Mouse (Mus musculus) WW6 (cell line): ENCODE results near the gene Rbm47.
A peak's percentile ranks its signal among the peaks of the same experiment; 100 is the strongest.

Source experiments
- DNase-seq: peaks from one replicate; pipeline ENCODE4 v3.0.0-alpha.2; 2013; ENCODE audit warnings: low read depth, low spot score

The Rbm47 gene

DNA sequence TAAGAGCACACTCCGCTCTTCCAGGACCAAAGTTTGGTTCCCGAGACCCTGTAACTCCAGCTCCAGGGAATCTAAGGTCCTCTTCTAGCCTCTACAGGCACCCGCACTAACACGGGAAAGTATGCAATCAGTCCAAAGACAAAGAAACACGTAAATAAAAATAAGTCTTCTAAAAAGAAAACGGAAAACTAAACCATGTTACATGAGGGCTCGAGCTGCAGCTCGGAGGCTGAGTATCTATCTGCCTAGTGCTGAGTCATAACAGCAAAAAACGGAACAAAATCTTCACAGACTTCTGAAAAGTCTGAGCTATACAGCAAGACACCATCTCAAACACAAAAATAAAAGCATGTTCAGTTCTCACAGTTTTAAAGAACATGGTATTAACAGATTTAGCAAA is 86.0 kb downstream of the Rbm47 start:
- DNase-seq, result no peak

DNA sequence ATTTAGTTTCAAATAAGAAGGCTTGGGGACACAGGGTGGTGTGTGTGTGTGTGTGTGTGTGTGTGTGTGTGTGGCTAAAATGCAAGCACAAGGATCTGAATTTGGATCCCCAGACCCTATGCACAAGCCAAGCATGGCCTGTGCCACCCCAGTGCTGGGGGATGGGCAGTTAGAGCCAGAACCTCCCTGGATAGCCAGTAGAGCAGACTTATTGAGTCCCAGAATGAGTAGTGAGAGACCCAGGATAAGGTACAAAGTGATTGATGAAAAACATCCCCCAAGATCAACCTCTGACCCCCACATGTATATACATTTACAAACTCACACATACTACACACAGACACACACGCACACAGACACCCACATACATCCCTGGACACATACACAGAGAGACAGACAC is 86.6 kb downstream of the Rbm47 start:
- DNase-seq, result no peak

DNA sequence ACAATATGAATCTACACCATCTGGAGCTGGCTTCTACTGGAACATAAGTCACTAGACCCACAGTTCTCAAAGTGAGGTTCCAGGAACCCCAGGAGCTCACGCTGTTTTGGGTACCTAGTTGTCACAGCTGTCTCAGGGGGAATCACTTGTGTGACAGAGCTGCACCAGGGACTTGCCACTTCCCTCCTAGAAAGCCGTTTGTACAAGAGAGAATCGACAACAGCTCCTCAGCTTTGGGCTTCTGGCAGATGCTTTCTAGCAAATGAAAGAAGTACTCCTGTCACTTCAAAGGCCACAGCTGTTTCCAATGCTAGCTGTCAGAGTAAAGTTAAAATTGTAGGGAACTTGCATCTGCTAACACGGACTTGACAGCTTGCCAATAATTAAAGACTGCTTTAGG is 87.4 kb downstream of the Rbm47 start:
- DNase-seq, result no peak

DNA sequence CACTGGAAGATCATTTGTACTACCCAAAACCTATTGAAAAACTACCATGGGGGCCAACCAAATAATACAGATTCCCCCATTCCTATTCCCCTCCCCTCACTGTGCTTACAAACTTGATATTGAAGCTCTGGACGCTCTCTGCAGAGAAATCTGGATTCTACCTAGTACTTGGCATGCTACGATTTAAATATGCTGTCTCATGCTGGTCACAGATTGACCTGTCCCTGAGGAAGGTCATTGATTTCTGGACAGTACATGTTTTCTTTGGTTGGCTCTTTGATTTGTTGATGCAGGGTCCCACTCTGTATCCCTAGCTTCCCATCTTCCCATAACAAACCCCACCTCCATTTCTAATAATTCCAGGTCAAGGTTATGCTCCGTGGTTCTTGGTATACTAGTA is 88.4 kb downstream of the Rbm47 start:
- DNase-seq, result no peak

DNA sequence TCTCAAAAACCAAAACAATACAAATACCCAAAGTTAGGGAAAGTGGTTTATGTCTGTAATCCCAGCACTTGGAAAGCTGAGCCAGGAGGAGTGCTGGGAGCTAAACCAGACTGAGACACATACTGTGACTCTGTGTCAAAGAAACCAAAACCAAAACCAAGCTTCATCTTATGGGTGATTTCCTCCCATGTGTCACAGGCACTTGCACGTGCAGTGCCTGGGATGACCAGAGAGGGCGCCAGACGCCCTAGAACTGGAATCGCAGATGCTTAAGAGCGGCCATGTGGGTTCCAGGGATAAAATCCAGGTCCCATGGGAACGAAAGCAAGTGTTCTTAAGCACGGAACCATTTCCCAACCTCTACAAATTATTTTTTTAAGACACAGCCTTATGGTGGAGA is 89.6 kb downstream of the Rbm47 start:
- DNase-seq, result peak; percentile 84

DNA sequence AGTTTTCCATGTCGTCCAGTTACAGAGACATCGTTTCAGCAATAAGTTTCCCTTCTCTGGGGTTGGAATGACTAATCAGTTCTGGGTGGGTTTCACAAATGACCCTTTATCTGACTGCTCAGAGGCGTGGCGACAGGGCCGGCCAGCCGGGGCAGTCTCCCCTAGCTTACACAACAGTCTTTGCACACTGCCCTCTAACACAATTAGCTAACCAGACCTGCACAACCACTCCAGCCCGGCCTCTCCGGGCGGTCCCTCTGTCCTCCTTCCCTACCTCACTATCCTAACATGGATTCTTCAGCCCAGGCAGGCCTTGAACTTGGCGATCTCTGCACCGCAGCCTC is 90.7 kb downstream of the Rbm47 start:
- DNase-seq, result no peak

DNA sequence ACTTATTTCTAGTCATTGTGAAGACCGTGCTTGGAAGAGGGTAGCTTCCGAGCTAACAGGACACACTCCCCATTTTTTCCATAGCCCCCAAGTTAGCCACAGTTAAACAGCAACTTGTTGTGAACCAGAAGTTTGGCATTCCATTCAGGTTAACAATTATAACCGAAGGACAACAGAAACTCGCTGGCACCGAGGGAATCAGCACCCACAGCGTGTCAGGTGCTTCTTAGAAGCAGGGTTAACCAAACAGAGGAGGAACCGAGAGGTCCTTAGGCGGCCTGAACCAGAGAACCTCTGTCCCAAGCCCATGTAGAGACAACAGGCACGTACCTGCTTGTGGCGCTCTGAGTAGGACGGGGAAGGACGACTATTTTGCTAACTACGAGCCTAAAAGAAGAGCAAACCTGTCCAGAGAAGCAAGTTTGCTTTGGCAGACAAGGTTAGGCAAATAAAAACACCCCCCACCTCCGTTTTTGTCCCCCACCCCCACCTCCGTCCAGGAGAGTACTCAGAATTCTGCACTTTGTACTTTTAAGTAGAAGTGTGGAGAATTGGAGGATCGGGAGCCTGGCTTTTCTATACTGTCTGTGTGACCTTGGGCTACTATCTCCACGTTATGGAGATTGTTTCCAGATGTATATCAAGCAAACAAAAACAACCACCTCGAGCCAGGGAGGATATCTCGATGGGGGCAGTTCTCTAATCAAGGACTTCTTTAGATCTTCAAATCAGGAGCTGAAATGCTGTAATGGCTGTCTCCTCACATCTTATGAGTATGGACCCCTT is 91.3 kb downstream of the Rbm47 start:
- no peak for DNase-seq

DNA sequence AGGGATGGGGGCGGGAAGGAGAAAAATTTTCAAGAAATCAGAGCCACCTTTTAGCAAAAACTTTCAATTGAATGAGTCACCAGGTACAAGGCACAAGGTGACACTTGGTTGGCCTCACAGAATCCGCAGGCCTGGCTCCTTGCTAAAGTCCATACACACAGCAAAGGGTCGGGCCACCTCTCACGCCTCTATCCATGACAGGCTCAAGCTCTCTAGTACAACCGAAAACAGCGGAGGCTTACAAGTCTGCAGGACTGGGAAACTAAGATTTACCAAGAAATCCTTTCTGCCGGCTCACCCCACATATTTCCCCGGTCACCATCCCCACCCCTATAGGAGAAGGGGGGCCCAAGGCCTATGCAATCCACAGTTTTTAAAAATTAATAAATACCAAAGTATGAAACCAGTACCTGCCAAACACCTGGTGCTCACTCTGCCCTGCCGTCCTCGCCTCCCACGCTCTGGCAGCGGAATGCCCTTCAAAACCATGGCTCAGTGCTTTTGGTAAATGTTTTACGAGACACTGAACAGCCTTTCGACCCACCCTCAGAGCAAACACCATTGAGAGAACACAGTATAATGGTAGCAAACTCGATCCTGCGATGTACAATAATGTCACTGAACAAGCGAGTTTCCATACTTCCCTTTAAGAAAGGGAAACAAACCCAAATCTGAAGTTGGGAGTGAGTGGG is 92.2 kb downstream of the Rbm47 start:
- DNase-seq, result no peak

DNA sequence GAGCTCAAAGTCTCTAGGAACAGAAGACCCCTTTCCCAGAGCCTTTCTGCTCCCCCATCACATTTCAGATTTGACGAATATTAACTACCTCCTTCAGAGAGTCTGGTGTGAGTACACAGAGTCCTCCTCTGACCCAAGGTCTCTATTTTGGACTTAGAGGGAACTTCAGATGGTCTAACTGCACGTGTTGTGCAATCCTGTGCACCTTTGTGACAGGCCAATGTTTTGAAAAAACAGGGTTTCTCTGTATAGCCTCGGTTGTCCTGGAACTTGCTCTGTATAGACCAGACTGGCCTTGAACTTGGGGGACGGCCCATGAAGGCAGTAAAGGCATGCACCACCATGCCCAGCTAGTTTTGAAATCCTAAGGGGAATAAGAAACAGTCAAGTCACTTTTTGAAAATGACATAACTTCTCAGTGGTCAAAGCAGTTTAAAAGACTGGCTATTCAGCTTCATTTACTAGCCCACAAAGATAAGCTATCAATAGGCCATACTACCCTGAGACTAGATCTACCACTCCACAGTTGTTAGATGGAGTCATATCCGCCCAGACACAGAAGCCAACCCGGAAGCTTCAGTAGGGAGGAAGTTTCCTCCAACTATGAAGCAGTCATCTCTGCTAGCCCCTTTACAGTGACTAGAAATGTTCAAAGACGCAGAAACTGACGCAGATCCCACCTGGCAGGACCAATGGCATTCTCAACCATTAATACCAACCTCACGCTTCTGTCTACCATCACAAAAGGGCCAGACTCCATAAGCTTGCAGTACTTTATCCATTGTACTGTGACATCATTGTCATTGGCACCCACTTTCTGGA is 93.3 kb downstream of the Rbm47 start:
- no peak for DNase-seq

DNA sequence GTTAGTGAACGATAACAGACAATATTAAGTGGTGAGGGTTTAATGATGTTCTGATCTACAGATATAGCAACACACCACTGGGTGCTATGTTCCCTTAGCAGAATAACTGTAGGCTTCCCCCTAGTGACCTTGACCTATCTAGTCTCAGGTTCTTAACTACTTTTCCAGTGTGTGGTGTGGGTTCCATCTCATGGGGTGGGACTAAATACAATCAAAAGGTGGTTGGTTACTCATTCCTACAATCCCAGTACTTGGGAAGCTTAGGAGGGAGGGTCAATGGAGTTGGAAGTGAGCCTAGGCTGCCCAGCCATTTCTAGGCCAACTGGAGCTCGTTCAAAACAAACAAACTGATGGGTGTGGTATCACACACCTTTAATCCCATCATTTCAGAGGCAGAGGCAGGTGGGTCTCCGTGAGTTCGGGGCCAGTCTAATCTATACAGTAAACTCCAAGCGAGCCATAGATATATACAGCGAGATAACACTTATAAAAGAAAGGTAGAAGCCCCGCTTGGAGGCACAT is 94.4 kb downstream of the Rbm47 start:
- no peak for DNase-seq

DNA sequence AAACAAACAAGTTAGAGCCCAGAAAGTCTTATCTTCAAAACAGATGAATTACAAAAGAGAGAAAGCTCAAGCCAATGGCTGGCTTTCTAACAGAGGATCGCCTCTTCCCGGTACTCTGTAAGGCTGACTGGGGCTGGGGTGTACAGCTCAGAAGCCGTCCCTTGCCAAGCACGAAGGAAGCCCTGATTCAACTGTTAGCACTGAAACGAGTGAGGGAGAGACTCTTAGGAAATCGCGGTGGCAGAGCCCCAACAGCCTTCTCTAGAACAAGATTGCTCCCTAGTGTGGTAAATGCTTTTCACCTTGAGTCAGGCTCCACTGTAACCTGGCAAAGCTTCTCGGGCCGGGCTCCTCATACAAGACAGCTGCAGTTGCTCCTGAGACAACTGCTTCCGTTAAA is 95.5 kb downstream of the Rbm47 start:
- no peak for DNase-seq

DNA sequence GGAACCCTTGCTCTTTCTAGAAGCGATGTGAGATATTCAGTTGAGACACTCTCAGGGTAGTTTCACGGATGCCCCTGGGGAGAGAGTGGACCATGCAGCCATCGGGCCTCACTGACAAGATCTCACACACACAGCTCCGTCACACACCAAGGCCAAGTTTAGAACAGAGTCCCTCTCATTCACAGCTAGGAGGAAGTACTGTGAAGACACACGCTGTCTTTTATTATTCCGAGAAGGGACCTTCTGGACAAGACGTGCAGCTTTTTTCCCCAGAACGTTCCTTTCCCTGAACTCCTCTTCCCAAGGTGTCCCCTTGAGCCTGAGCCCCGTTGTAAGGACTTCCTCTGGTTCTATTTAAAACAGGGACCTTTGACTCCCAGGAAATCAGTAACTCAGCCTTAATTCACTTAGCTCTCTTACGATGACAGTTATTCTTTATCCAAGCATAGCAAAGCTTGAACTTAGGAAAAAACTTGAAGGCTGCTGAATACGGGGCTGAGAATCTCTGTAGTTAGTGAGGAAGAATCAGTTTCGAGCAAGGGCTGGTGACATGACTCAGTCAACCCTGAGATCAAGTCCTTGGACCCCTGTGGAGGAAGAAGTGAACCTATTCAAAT is 96.1 kb downstream of the Rbm47 start:
- no peak for DNase-seq

DNA sequence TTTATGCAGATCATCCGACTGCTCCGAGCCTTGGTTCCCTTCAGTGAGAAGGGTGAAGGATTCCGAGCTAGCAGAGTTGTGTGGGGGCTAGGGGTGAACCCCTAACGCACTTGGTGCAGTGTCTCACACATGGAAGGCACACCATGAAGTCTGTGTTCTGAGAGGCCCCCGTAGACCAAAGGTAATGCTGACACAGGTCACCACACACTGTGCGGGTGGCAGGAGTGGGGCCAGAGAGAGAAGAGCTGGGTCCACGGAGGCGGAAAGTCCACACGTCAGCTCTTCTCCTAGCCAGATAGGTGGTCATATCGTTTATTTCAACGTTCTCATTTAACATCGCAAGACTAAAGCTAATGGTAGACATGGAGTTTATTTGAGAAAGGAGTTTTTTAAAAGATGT is 97.0 kb downstream of the Rbm47 start:
- no peak for DNase-seq

DNA sequence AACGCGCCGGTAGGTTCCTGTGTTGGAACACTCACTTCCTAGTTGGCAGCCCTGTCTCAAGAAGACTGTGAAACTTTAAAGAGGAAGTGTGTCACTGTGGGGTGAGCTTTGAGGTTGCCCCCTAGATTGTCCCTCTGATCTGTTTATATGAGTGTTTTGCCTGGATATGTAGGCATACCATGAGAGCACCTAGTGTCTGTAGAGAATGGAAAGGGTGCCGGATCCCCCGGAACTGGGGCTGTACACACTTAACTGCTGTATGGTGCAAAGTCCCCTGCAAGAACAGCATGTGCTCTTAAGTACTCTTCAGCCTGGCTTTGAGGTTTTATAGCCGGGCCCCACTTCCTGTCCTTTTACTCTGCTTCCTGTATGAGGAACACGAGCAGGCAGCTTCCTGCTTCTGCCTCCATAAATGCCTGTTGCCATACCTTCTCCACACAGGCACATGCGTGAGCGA is 97.9 kb downstream of the Rbm47 start:
- no peak for DNase-seq

DNA sequence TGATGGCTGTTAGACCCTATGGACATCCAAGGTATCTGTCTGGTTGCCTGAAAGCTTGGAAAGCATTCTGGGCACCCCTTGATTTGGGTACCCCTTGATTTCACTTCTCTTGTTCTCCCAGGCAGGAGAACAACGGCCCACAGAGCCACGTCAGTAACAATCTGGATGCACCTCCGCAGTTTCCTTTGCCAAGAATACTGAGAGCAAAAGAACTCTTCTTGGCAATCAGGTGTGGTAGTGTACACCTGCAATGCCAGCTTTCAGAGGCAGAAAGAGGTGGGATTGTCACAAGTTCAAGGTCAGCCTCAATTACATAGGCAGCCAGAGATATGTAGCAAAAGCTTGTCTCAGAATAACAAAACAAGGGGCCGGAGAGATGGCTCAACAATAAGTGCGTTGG is 98.7 kb downstream of the Rbm47 start:
- DNase-seq, result no peak

DNA sequence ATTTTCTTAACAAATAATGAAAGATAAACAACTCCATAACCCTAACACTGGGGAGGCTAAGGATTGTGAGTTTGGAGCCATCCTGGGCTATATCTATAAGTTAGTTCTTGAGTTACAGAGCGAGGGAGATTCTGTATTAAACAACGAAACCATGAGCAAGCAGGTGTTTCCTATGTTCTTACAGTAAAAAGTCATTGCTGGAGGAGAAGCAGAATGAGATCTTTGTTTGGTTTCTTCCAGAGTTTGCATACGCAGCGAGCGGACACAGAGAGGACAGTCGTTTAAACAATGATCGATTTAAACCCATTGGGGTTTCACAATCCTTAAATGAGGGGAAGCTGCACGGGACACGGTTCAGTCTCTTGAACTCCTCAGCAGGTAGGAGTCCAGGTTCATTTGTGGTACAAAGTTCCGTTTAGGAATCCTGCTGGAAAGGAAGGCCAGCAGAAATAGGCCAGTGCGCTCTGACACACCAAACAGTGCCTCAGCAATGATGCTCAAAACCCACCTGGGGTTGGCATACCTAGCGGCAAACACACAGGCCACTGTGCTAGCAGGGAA is 99.2 kb downstream of the Rbm47 start:
- DNase-seq, result no peak

DNA sequence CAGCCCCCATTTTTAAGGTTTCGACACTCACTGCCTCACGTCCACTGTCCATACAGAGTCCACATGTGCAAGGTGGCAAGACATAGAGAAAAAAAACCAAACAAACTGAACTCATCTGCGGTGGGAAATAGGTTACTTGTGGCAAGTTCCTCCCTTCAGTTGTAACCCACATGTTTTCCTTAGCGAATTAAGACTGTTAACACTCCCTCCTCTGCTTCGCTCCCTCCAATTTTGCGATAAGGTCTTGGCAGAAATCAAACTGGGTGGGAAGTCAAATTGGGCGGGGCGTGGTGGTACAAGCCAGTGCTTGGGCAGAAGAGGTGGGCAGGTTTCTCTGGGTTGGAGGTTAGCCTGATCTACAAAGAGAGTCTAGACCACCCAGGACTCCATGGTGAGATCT is 101.2 kb downstream of the Rbm47 start:
- DNase-seq, result no peak

DNA sequence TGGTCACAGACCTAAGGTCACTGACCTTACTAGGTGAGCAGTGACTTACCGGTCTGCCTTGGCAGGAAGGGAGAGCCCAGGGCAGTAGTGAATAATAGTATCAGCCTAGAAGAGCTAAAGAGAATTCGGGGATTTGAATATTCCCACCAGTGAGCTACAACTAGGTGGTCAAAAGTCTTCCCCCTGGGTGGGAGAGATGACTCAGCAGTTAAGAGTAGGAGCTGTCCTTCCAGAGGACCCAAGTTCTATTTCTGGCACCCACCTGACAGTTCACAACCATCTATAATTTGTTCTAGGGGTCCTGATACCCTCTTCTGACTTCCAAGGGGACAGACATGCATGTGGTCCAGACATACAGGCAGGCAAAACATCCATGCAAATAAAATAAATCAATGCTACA is 102.6 kb downstream of the Rbm47 start:
- DNase-seq, result no peak

DNA sequence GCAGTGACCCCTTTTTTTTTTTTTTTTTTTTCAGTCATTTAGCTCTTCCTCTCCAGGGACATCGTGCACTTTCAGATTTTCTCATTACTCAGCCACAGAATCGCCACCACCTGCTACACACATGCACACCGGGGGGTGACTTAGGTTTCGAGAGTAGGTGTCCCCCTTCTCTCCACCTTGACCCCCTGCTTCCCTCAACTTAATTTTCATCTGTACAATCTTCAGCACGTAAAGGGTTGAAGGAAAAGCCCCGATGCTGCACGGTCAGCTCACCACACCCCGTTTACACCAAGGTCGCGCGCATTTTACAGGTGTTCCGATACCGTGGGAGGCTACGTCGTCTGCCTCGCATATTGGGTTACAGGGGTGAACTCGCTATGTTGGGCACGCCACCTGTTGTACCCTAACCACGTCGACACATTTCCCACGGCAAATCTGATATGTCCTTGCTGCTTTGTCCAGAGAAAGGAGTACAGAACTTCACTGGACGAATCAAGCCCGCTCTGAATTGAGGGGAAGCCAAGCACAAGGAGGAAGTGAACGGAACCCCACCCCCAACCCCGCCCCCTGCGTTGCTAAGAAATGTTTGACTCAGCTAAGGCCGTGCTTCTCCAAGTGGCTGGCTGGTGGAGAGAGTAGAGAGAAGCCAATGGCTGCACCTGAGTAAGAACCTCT is 103.3 kb downstream of the Rbm47 start:
- DNase-seq, result no peak

DNA sequence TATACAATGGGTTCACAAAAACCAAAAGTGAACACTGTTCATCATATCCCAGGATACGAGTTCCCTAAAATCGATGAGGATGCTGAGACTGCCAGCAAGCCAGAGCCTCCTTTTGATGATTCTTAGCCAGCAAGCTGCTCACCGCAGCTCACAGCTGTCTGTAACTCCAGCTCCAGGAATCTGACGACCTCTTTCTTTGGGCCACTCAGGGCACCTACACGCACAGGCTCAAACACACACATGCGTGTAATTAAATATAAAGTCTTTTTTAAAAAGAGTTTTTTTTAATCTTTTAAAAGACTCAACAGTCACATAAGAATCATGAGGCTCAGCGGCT is 103.8 kb downstream of the Rbm47 start:
- DNase-seq, result no peak
